Mouse (Mus musculus): ENCODE measurements at regions not wholly inside any gene's neighbourhood (a gene's known extent, or its start where the extent isn't known, plus 50 kb on each side); places are given as distances from the start of the nearest gene placed in this dataset.

DNA sequence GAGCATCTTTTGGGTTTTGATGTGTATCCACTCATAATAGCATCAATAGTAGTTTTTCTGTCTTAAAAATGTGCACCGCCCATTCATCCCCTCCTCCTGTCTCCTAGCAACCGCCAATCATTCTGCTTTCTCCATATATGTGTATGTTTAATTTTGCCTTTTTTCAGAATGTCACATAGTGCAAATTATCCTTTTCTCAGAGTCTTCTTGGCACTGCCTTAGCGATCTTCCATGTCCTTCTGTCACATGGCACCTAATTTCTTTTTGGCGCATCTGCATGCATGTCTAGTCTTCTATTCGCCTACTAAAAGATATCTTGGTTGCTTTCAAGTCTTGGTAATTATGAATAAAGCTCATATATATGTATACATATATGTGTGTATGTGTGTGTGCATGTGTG is 573.0 kb downstream of the Gm19410 start:
- no peak overlapping the region for H3K27ac ChIP-seq (replicated peaks)
- no peaks in the 10 kb centered on the region for H3K36me3 ChIP-seq
- H3K27me3 ChIP-seq = no peaks in the 10 kb centered on the region
- no peaks in the 10 kb centered on the region for H3K9me3 ChIP-seq
- H3K9ac ChIP-seq = no peak overlapping the region
- 94% methylated on average over 5 of the region's 5 CpGs for WGBS
- ATAC-seq (ENCODE audit: low read depth) = no peak
- H3K4me1 ChIP-seq (replicated peaks) = peaks cover 14% of the 10 kb centered on the region; the same call in 1 of the 2 replicates
- no peak overlapping the region for H3K4me2 ChIP-seq
- H3K4me3 ChIP-seq = no peak overlapping the region

DNA sequence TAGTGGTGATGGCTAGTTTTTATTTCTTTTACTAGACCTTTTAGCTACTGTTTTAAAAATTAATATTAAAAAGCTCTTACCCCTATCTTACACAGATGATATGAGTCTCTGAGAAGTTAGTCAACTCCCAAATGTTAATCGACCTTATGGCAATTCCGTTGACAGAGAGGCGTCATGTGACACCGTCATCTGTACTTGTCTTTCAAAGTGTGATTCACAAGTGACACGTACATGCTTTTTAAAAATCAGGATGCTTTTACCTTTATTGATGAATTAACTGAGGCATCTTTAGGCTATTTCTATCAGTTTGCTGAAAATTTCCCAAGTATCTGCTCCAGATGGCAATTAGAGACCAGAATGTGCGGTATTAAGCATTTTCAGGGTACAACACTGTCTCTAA is 573.9 kb downstream of the Gm19410 start:
- Histone ChIP-seq H3K9ac (no peak overlapping the region), H3K36me3 (no peaks in the 10 kb centered on the region), H3K27ac (replicated peaks) (no peak overlapping the region), H3K4me3 (no peak overlapping the region), H3K9me3 (no peaks in the 10 kb centered on the region), H3K27me3 (no peaks in the 10 kb centered on the region), H3K4me2 (no peak overlapping the region), H3K4me1 (replicated peaks) (peaks cover 14% of the 10 kb centered on the region; the same call in 1 of the 2 replicates)
- ATAC-seq (ENCODE audit: low read depth) = no peak
- WGBS = 91% methylated on average over 6 of the region's 6 CpGs

DNA sequence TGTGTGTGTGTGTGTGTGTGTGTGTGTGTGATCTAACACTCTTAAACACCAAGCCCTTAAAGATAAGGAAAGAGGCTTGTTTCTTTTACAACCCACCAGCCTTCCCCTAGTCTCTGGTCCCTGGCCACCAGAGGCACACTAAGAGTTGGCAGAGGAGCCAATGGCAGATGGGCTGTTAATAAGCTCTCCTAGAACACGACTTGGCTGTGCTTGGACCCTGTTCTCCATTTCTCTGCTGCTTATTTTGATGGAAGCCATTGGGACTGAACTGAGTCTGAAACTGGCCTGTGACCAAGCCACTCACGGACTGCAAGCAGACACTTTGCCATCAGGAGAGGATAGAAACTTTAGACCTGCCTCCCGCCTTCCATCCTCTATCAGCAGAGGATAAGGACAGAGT is 574.9 kb downstream of the Gm19410 start:
- no peak overlapping the region for H3K27ac ChIP-seq (replicated peaks)
- no peak for ATAC-seq (ENCODE audit: low read depth)
- 73% methylated on average over 3 of the region's 3 CpGs for WGBS
- no peaks in the 10 kb centered on the region for H3K27me3 ChIP-seq
- H3K4me2 ChIP-seq = no peak overlapping the region
- H3K4me3 ChIP-seq = no peak overlapping the region
- no peak overlapping the region for H3K9ac ChIP-seq
- H3K9me3 ChIP-seq = no peaks in the 10 kb centered on the region
- no peaks in the 10 kb centered on the region for H3K36me3 ChIP-seq
- H3K4me1 ChIP-seq (replicated peaks) = peaks cover 14% of the 10 kb centered on the region; the same call in 1 of the 2 replicates

DNA sequence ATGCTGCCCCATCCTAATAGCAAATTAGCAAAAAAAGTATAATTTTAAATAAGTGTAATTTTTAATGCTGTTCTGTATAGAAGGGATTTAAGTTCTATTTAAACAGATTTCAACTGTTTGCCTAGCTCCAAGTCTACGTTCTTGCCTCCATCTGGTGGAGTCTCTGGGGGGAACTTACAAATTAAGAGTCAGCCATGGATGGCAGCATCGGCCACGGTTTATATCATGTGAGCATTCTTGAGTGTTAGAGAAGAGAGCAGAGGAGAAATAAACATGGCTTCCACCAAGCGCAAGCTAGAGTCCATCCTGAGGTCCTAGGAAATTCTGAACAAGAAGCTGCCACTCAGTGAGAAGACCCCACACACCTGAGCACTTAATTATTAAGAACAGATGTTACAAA is 576.4 kb downstream of the Gm19410 start:
- no peak overlapping the region for H3K9ac ChIP-seq
- H3K4me1 ChIP-seq (replicated peaks) = peaks cover 14% of the 10 kb centered on the region; the same call in 1 of the 2 replicates
- H3K36me3 ChIP-seq = no peaks in the 10 kb centered on the region
- no peak overlapping the region for H3K27ac ChIP-seq (replicated peaks)
- H3K4me3 ChIP-seq = no peak overlapping the region
- no peaks in the 10 kb centered on the region for H3K27me3 ChIP-seq
- H3K4me2 ChIP-seq = no peak overlapping the region
- WGBS = 47% methylated on average over 4 of the region's 4 CpGs
- peak; percentile 40; the same call in 1 of the 2 replicates for ATAC-seq (ENCODE audit: low read depth)
- H3K9me3 ChIP-seq = no peaks in the 10 kb centered on the region

DNA sequence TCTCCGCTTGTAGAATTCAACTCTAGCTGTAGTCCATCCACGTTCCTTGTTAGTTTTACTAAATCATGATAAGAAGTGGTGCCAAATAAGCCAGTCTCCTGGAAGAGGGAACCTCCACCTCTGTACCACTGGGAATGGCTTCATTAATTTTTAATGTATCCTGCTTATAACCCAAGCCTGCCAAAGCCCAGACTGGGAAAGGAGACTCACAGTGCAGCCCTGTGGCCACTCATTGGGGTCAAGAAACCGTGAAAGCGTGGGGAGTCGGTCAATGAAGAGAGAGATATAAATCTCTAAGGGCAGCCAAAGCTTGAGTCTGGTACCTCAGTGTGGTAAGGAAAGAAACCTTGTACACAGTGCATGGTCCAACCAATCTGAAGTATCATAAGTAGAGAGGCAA is 577.1 kb downstream of the Gm19410 start:
- Histone ChIP-seq H3K36me3 (no peaks in the 10 kb centered on the region), H3K4me2 (no peak overlapping the region), H3K27ac (replicated peaks) (no peak overlapping the region), H3K4me3 (no peak overlapping the region), H3K27me3 (no peaks in the 10 kb centered on the region), H3K9me3 (no peaks in the 10 kb centered on the region), H3K9ac (no peak overlapping the region), H3K4me1 (replicated peaks) (peaks cover 14% of the 10 kb centered on the region; the same call in 1 of the 2 replicates)
- 70% methylated on average over 5 of the region's 5 CpGs for WGBS
- no peak for ATAC-seq (ENCODE audit: low read depth)

DNA sequence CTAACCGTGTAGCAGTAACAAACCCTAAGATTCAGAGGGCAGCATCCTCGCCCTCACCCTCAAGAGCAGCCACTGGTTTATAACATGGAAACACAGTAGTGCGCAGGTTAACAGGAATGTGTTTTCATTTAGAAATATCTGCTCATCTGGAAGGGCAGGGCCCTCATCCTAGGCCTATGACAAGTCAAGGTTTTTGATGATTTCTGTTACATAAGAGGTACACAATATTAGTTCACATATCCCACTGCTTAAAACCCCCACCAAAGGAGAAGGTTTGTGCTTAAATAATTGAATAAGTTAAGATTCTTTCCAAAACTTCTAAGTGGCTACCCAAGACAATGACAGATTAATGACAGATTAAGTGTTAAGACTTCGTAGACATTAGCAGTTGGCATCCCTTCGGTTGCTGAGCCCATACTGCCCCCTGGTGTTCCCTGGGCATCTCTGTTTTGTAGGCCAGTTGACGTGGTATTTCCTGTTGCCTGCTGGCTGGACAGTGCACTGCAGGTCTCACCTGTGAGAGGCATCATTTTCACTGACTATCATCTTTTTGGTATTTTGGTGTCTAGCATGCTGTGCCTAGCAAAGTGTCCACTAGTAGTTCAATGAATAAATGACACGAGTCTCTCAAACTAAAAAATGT is 581.2 kb downstream of the Gm19410 start:
- peak; percentile 77 for ATAC-seq (ENCODE audit: low read depth)
- WGBS = 50% methylated on average over 7 of the region's 7 CpGs
- Histone ChIP-seq H3K27ac (replicated peaks) (no peak overlapping the region), H3K4me1 (replicated peaks) (peaks cover 9% of the 10 kb centered on the region; the same call in 1 of the 2 replicates), H3K27me3 (no peaks in the 10 kb centered on the region), H3K9me3 (no peaks in the 10 kb centered on the region), H3K4me3 (no peak overlapping the region), H3K36me3 (no peaks in the 10 kb centered on the region), H3K4me2 (no peak overlapping the region), H3K9ac (no peak overlapping the region)

DNA sequence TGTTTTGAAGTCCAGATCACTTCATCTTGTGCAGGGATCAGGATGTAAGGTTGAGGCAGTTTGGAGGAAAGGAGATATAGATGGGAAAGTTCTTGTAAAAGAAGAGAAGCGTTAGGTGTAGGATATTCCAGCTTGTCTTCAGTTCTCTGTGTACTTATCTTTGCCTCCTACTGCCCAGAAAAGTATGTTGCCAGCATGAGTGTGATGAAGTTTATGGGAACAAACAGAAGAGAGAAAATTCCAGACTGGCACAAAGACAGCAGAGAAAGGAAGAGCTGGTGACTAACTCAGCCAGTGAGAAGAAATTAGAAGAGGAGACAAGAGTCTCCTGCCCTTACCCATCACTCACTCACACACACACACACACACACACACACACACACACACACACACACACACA is 582.5 kb downstream of the Gm19410 start:
- WGBS = 85% methylated on average over 1 of the region's 1 CpGs
- Histone ChIP-seq H3K27me3 (no peaks in the 10 kb centered on the region), H3K9ac (no peak overlapping the region), H3K9me3 (no peaks in the 10 kb centered on the region), H3K4me3 (no peak overlapping the region), H3K36me3 (no peaks in the 10 kb centered on the region), H3K4me2 (no peak overlapping the region), H3K4me1 (replicated peaks) (no peaks in the 10 kb centered on the region), H3K27ac (replicated peaks) (no peak overlapping the region)
- no peak for ATAC-seq (ENCODE audit: low read depth)

DNA sequence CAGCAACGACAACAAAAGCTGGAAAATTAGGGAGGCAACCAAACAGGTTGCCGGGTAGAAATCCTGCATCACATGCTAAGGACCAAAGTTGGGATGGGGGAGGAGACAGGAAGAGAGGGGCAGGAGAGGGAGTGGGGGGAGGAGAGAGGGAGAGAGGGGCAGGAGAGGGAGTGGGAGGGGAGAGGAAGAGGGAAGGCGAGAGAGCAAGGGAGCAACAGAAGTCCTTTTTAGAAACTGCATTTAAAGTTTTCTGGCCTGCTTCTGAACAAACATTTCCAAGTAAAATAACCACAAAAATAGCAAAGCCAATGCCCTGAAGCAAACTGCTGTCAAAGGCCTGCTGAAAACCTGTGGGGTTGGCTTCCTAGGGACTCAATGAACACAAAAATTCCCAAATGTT is 589.3 kb downstream of the Gm19410 start:
- no peaks in the 10 kb centered on the region for H3K9me3 ChIP-seq
- 31% methylated on average over 3 of the region's 3 CpGs for WGBS

DNA sequence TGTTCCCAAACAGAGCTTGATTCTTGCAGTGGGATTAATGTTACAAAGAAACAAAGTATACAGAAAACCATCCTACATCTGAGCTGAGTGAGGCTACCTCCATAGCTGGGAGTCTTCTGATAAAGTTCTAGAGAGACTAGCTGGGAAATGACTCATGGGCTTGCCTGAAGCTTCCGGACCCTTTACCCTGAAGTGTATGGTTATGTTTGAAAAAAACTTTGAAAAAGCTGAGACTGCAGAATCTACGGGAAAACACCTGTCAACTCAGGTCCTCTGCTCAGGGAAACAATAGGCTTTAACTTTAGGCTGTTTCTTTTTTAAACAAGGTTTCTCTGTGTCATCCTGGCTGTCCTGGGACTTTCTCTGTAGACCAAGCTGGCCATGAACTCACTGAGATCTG is 593.4 kb downstream of the Gm19410 start:
- 91% methylated on average over 2 of the region's 2 CpGs for WGBS
- H3K36me3 ChIP-seq = no peaks in the 10 kb centered on the region
- no peak overlapping the region for H3K27ac ChIP-seq (replicated peaks)
- no peak for ATAC-seq (ENCODE audit: low read depth)
- peaks cover 7% of the 10 kb centered on the region; the same call in 1 of the 2 replicates for H3K4me1 ChIP-seq (replicated peaks)
- H3K9ac ChIP-seq = no peak overlapping the region
- no peaks in the 10 kb centered on the region for H3K9me3 ChIP-seq
- no peak overlapping the region for H3K4me3 ChIP-seq
- H3K4me2 ChIP-seq = no peak overlapping the region
- H3K27me3 ChIP-seq = no peaks in the 10 kb centered on the region

More for the DNA sequence above, 589.3 kb downstream of the Gm19410 start:
- ATAC-seq (ENCODE audit: low read depth) = no peak
- Histone ChIP-seq H3K4me2 (no peak overlapping the region), H3K4me3 (no peak overlapping the region), H3K9ac (no peak overlapping the region), H3K27ac (replicated peaks) (no peak overlapping the region), H3K36me3 (no peaks in the 10 kb centered on the region), H3K4me1 (replicated peaks) (no peaks in the 10 kb centered on the region), H3K27me3 (no peaks in the 10 kb centered on the region)

DNA sequence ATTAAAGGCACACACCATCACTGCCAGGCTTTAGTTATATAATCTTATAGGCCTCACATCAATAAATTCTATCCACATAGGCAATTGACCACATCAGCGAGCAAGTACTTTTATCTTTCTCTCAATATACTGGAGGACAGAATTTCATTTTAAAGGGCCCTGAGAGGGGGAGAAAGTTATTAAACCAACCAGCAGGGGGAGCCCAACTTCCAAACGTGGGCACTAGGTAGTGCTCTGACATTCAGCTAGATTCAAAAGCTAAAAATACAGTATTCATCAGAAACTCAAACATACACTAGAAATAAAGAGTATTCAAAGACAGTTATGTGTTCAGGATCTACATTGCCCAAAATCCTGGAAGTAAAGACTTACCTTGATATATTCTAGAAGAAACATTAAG is 595.7 kb downstream of the Gm19410 start:
- 18% methylated on average over 2 of the region's 2 CpGs for whole genome bisulfite sequencing
- H3K9ac ChIP-seq = no peak overlapping the region
- H3K4me1 ChIP-seq (replicated peaks) = peaks cover 7% of the 10 kb centered on the region; the same call in 1 of the 2 replicates
- H3K4me2 ChIP-seq = no peak overlapping the region
- no peaks in the 10 kb centered on the region for H3K36me3 ChIP-seq
- H3K27ac ChIP-seq (replicated peaks) = no peak overlapping the region
- no peaks in the 10 kb centered on the region for H3K9me3 ChIP-seq
- 0 out of 2 replicates have a peak, but pooled peaks have one; percentile 71 for ATAC-seq (ENCODE audit: low read depth)
- no peak overlapping the region for H3K4me3 ChIP-seq
- no peaks in the 10 kb centered on the region for H3K27me3 ChIP-seq

DNA sequence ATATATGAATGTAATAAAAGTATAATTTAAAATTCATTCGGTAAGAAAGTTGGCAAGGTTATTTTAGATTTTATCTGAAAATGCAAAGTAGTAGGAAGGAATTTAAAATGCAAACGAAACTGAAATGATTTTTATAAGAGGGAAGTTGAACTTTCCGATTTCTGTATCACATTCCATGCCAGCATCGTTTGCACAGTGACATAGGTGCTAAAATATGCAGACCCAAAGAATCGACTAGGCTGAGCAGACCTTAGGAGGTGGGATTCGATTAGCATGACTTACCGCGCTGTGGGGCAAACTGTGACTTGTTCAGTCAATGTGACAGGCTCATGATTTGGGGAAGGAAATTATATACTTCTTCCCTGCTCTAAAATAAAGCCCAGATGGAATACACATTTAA is 596.2 kb downstream of the Gm19410 start:
- 61% methylated on average over 8 of the region's 8 CpGs for WGBS
- H3K27me3 ChIP-seq = no peaks in the 10 kb centered on the region
- ATAC-seq (ENCODE audit: low read depth) = no peak
- H3K27ac ChIP-seq (replicated peaks) = no peak overlapping the region
- no peaks in the 10 kb centered on the region for H3K9me3 ChIP-seq
- H3K4me1 ChIP-seq (replicated peaks) = peaks cover 7% of the 10 kb centered on the region; the same call in 1 of the 2 replicates
- no peak overlapping the region for H3K4me3 ChIP-seq
- no peak overlapping the region for H3K9ac ChIP-seq
- no peak overlapping the region for H3K4me2 ChIP-seq
- no peaks in the 10 kb centered on the region for H3K36me3 ChIP-seq

DNA sequence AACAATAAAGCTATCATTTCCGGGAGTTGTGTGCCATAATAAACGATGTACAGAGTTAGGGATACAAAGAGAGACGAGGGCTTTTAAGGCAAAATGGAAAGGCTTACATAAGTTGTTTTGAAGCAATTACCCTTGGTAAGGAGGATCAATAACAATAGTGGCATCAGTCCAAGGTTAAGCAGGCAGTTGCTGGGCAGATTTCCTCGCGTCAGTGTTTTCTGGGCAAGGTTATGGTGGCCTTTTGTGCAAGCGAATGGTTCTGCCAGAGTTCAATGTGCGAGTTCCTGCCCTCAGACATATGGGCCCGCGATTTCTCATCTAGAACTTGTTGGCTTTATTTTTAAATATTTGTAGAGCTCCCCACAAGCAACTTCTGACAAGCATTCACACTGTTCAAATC is 597.7 kb downstream of the Gm19410 start:
- Histone ChIP-seq H3K4me3 (no peak overlapping the region), H3K9ac (no peak overlapping the region), H3K27ac (replicated peaks) (no peak overlapping the region), H3K36me3 (no peaks in the 10 kb centered on the region), H3K4me1 (replicated peaks) (peaks cover 7% of the 10 kb centered on the region; the same call in 1 of the 2 replicates), H3K4me2 (no peak overlapping the region), H3K9me3 (no peaks in the 10 kb centered on the region), H3K27me3 (no peaks in the 10 kb centered on the region)
- 68% methylated on average over 9 of the region's 9 CpGs for WGBS
- no peak for ATAC-seq (ENCODE audit: low read depth)
